Mouse (Mus musculus): Measurements from ENCODE around the gene H2al1i.

- TF ChIP-seq POLR2A (IDR thresholded peaks at IDR 0.05; ENCODE audit: extremely low read depth, insufficient read depth, low read length): no peak
- TF ChIP-seq CTCF (IDR thresholded peaks at IDR 0.05; ENCODE audit: extremely low read depth, insufficient read depth, low read length): no peak
Measured at GRCm38 (mm10) chrX:11288306-11288882, 36.1 kb upstream of the H2al1i start.
